Mouse (Mus musculus) retina, postnatal 7 days (tissue): ENCODE measurements around the gene Ccar1.
A peak's percentile ranks its signal among the peaks of the same experiment; 100 is the strongest.
"Not testable (repeated sequence)": the region's sequence is repeated elsewhere in the genome, so short reads cannot be mapped to it uniquely, and the experiment has no call there.

Experiments
- DNase-seq: peaks from one replicate; pipeline ENCODE4 v3.0.0-alpha.2; 2012; ENCODE audit warnings: low read depth, low spot score

Gene Ccar1

DNA sequence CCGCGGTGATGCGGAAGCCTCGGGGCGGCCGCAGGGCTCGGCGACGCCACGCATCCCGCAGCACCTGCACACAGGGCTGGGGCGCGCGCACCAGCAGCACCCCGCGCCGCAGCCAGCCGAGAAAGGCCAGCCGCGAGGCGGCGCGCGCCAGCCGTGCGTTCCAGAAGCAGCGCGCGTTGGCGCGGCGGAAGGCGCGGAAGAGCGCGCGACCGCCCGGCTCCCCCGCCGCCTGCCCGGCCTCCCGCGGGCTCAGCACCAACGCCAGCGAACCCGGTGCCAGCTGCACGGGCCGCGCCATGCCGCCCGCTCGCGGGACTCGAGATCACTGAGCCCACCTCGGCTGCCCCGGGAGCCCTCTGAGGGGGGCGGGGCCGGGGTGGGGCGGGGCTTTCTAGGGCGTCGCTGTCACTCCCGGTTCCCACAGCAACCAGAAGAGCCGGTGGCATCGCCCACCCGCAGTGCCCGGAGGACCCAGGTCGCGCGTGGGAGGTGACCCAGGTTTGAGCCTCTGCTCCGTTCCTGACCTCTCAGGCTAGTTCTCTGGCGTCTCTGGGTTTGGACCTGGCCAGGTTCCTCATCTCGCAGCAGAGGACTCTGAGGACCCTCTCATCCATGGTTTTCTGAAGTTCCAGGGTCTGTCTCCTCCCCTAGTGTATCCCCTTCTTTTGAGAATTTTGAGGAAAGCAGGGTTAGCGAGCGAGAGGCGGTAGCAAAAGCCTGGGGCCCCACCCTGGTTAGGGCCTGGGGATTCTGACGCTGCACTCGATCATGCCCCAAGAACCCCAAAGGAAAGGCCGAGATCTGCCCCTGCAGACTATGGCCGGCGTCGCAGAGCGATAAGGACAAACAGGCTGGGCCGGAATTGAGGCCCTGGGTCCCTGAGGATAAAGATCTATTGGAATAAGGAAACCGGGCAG, 66.1 kb downstream of the Ccar1 start, which contains the start of gene Stox1:
Stox1 (minus strand) TSS at position 358 of the 917 bp plus-strand sequence.
- DNase-seq: peak; percentile 53

DNA sequence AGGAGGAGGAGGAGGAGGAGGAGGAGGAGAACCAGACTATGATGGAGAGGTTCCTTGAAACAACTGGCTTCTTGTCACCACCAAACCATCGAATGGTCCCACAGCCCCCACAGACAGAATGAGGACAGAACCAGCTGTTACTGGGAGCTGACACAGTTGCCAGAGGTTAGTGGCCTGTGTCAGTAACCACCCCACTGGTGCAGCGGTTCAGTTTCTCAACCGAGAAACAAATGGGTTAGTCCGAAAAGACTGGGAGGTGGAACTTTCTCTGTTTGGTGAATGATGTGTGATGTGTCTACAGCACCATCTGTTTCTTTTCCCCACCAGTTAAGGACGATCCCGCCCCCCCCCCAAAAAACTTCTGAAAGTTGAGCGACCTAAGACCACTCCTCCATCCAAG, 67.2 kb downstream of the Ccar1 start:
- no peak for DNase-seq

DNA sequence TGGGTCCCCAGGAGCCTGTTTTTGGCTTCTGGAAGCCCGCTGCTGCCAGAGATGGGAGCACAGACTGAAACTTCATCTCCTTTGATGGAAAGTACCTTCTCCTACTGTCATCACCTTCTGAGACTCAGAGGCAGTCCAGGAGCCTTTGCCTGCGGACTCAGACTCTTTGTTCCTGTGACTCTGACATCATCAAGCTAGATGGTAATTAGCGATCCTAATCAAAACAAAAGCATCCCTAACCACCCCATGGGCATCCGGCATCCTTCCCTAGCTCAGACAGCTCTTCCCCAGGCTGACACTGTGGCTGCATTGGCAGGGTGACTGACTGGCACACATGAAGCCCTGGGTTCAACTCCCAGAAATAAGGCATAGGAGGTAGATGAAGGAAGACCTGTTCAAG, 69.4 kb downstream of the Ccar1 start:
- no peak for DNase-seq

DNA sequence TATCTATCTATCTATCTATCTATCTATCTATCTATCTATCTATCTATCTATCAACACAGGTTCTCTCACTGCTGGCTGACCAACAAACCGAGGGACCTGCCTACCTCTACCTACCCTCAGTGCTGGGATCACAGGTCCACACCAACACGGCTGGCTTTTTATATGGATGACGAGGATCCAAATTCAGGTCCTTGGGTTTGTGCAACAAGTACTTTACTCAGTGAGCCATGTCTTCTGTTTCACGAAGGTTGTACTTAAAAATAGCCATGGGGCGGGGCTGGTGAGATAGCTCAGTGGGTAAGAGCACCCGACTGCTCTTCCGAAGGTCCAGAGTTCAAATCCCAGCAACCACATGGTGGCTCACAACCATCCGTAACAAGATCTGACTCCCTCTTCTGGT, 71.5 kb downstream of the Ccar1 start:
- not testable (repeated sequence) for DNase-seq

DNA sequence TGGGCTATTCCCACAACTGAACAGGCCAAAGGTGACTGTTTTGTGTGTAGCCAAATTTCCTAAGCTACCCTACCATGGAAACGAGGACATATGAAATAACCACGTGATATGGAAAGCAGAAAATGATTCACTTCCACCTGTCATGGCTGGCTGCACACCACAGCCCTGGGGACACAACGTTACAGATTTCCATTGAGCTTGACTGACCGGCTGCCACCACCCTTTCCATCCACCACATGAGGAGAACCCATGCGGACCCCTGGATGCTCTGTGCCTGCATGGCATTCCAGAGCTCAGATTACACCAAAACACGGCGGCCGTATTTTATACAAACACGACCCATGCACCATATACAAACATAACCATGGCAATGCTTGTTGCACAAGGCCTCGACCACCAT, 78.6 kb downstream of the Ccar1 start:
- no peak for DNase-seq

DNA sequence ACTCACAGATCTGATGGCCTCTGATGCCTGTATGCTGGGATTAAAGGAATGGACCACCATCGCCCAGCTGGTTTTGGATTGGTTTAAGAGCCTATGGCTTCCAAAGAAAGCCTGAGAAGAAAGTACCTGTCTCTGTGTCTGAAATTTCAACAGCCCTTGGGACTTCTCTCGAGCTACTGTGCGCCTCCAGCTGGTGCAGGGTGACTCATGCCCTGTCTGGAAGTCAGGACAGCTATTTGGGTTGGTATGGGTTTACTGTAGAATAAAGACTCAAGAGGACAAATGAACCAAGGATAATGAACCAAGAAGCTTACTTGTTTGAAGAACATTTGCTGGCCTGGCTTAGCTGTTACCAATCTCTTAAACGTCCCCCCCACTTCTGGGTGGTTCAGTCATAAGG, 88.5 kb downstream of the Ccar1 start:
- no peak for DNase-seq

DNA sequence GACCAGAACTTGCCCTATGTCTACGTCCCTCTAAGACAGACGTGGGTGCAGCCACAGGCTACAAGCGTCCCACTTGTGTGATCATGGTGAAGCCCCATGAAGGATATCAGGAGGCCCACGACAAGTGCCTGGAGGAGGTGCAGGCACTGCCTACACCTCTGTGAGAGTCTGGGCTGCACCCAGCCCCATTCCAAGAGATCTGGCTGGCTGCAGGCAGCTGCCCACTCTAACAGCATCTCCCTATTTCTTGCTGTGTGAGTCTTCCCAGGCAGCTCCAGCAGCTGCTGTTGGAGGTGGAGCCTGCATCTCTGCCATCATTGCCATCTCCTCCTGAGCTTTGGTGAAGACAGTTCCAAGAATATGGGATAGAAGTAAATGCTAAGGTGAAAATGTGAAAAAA, 89.7 kb downstream of the Ccar1 start:
- DNase-seq: no peak
